Mouse (Mus musculus): Measurements from ENCODE around the gene Gm20388. TPM values are rescaled to one million over a fixed set of nuclear protein-coding genes. Genes with fewer than 3 reads are reported as not detected.

The Gm20388 gene
- polyA plus RNA-seq, 1 experiment from 2014 or later, result 1.7 TPM

DNA sequence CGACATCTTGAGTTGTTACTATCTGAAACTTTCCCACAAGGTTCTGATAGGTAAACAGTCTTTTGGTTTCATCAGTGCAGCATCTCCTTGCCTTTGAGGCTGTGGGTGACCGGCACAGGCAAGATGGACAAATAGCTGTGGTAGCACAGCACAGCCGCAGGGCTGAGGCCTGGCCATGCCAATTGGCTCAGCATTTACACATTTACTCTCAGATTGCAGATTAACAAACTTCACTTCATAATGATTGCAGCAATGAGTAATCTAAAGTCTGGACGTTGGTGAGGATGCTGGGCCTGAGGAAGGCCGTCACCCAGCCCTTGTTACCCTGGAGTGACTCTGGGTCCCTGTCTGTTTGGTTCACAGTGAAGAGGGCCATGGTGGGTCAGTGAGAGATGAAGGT is 4332.3 kb downstream of the Gm20388 start:
- Histone ChIP-seq H3K9me3 (peaks cover 12% of the 10 kb centered on the region; the same call in 1 of the 2 replicates), H3K36me3 (peaks cover 61% of the 10 kb centered on the region)

DNA sequence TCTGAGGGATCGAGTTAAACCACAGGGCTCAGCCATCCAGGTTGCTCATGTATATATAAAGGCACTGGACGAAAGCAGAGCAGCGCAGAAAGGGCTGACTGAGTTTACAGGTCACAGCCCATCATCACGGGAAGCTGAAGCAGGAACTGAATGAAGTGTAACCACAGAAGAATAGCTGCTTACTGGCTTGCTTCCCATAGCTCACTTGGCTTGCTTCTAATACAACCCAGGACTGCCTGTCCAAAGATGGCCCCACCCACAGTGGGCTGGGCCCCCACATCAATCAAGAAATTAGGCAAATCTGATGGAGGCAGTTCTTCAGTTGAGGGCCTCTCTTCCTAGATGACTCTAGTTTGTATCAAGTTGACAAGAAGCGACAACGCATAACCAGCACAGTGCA is 4336.9 kb downstream of the Gm20388 start:
- Histone ChIP-seq H3K4me3 (no peak overlapping the region), H3K27ac (no peak overlapping the region), H3K36me3 (peaks cover 51% of the 10 kb centered on the region), H3K9me3 (peaks cover 12% of the 10 kb centered on the region; the same call in 1 of the 2 replicates), H3K27me3 (ENCODE audit: insufficient read depth, poor library complexity, severe bottlenecking) (no peaks in the 10 kb centered on the region), H3K4me1 (replicated peaks) (peaks cover 23% of the 10 kb centered on the region)
- WGBS, result 91% methylated on average over 6 of the region's 6 CpGs
- no peak for DNase-seq (ENCODE audit: low spot score)

More for the DNA sequence above, 4332.3 kb downstream of the Gm20388 start:
- no peak for DNase-seq (ENCODE audit: low spot score)
- Histone ChIP-seq H3K4me1 (replicated peaks) (peaks cover 32% of the 10 kb centered on the region), H3K4me3 (no peak overlapping the region), H3K27me3 (ENCODE audit: insufficient read depth, poor library complexity, severe bottlenecking) (no peaks in the 10 kb centered on the region), H3K27ac (no peak overlapping the region)
- 95% methylated on average over 5 of the region's 5 CpGs for WGBS

DNA sequence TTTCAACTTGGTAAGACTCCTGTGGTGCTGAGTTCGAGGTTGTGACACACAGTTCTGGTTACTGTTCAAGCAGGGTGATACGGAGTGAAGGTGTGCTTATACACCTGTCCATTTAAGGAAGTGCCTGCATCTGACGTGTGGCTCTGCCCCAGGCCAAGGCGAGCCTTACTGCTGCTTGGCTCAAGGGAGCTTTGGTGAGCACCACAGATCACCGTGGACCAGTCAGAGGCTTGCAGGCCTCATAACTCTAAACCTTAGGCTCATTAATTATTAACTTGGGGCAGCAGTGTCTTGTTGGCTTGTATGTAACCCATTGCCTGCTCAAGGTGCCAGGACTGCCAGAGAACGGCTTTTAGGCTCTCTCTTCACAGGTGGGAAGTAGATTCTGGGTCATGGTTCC is 4338.0 kb downstream of the Gm20388 start:
- Histone ChIP-seq H3K27me3 (ENCODE audit: insufficient read depth, poor library complexity, severe bottlenecking) (no peaks in the 10 kb centered on the region), H3K4me3 (no peak overlapping the region), H3K9me3 (peaks cover 4% of the 10 kb centered on the region; the same call in 1 of the 2 replicates), H3K4me1 (replicated peaks) (peaks cover 31% of the 10 kb centered on the region), H3K27ac (no peak overlapping the region), H3K36me3 (peaks cover 40% of the 10 kb centered on the region)
- WGBS, result 92% methylated on average over 6 of the region's 6 CpGs
- DNase-seq (ENCODE audit: low spot score), result no peak

DNA sequence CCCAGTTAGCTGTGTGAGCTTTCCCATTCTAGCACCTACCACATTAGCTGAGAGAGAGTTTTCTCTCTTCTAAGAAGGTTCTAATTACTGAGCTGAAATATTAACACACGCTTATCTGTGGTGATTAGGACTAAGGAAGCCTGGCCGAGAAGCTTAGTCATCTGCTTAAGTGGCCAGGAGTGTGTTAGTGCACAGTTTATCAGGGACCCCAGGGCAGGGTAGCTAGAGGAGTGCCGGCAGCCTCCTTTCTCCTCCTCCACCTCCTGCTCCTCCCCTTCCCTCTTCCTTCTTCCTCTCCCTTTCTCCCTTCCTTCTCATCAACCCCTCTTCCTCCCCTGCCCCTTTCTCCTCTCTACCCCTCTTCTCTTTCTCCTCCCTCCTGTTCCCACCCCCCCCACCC is 4339.6 kb downstream of the Gm20388 start:
- Histone ChIP-seq H3K27ac (peak overlapping the region; percentile 82), H3K36me3 (peaks cover 25% of the 10 kb centered on the region), H3K4me3 (no peak overlapping the region), H3K9me3 (no peaks in the 10 kb centered on the region), H3K27me3 (ENCODE audit: insufficient read depth, poor library complexity, severe bottlenecking) (no peaks in the 10 kb centered on the region), H3K4me1 (replicated peaks) (peaks cover 33% of the 10 kb centered on the region)
- WGBS, result 54% methylated on average over 3 of the region's 3 CpGs
- DNase-seq (ENCODE audit: low spot score), result no peak

DNA sequence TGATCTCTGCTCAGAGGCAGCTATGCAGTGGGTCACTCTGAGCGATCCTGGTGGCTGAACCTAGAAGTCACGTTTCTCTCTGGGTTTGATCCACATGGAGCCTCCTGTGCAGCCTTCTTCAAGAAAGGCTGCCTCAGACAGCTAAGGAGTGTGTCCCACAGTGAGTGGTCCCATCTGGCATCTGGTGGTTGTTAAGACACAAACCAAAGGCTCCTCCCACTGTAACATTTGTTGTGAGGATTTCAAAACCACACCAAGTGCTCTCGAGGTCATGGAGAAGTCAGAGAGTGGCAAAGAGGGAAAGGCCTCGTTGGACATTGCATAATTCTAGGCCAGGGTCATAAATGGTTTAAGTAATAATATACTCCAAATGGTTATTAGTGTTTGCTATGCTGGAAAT is 4340.1 kb downstream of the Gm20388 start:
- peak overlapping the region; percentile 82 for H3K27ac ChIP-seq
- no peaks in the 10 kb centered on the region for H3K9me3 ChIP-seq
- WGBS, result 31% methylated on average over 4 of the region's 4 CpGs
- H3K4me1 ChIP-seq (replicated peaks), result peaks cover 34% of the 10 kb centered on the region
- peaks cover 19% of the 10 kb centered on the region for H3K36me3 ChIP-seq
- H3K4me3 ChIP-seq, result no peak overlapping the region
- no peaks in the 10 kb centered on the region for H3K27me3 ChIP-seq (ENCODE audit: insufficient read depth, poor library complexity, severe bottlenecking)
- DNase-seq (ENCODE audit: low spot score), result no peak

DNA sequence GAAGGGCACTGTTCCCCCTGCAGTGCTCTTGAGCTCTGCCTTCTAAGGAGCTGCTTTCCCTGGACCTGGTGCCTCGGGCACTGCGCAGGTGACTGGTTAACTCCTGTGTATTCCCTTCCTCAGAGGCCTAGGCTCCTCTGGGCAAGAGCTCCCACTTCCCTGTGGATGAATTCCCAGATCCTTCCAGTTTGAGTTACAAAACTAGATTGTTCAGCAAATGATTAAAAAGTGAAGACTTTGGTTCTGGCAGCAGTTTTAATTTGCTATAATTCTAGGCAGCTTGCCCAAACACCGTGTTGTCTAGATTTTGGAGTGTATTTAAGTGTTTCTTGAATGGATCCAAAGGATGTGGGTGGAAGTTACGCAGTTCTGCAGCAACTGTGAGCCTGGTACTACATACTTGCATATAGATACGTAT is 4341.9 kb downstream of the Gm20388 start:
- 94% methylated on average over 5 of the region's 5 CpGs for WGBS
- peaks cover 50% of the 10 kb centered on the region for H3K4me1 ChIP-seq (replicated peaks)
- no peak for DNase-seq (ENCODE audit: low spot score)

DNA sequence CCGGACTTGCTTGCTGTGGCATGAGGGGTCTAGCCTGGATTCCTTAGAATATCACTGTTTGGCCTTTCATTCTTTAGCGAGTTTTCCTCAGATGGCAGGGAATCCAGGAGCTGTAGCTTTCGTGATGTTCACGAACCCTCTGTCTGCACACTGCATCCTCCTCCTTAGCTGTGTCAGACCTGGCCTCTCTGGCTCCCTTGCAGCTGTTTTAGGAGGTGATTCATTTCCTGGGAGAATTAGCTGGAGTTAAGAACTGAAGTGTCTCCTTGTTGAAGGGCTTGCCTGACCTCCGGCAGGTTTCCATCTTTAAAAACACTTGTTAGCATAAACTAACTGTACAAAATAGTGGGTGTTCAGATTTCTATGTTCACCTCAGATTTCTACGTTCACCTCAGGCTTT is 4343.3 kb downstream of the Gm20388 start:
- H3K4me3 ChIP-seq, result no peak overlapping the region
- WGBS, result 90% methylated on average over 6 of the region's 6 CpGs
- no peaks in the 10 kb centered on the region for H3K9me3 ChIP-seq
- H3K4me1 ChIP-seq (replicated peaks), result peaks cover 58% of the 10 kb centered on the region
- no peaks in the 10 kb centered on the region; the same call in 1 of the 2 replicates for H3K36me3 ChIP-seq
- H3K27ac ChIP-seq, result no peak overlapping the region
- no peak for DNase-seq (ENCODE audit: low spot score)
- H3K27me3 ChIP-seq (ENCODE audit: insufficient read depth, poor library complexity, severe bottlenecking), result no peaks in the 10 kb centered on the region

More for the DNA sequence above, 4341.9 kb downstream of the Gm20388 start:
- H3K4me3 ChIP-seq, result no peak overlapping the region
- H3K36me3 ChIP-seq, result peaks cover 10% of the 10 kb centered on the region
- H3K27me3 ChIP-seq (ENCODE audit: insufficient read depth, poor library complexity, severe bottlenecking), result no peaks in the 10 kb centered on the region
- H3K27ac ChIP-seq, result no peak overlapping the region
- H3K9me3 ChIP-seq, result no peaks in the 10 kb centered on the region

DNA sequence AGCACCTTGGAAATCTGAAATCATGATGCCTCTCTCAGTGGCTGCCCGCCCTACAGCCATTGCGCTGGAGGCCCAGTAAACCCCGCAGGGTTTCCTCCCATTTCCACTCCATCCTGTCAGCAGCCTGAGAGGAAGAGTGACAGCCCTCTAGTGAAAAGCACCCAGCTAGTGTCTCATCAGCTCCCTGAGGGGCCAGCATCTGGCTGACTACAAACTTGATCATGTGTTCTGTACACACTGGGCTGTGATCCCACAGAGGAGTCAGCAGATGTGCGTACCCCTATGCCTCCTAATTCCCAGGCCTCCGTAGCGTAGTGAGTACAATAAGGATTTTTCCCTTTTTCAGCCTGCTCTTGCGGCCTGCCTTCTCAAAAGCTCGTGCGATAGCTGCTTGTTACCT is 4346.2 kb downstream of the Gm20388 start:
- Histone ChIP-seq H3K36me3 (peaks cover 4% of the 10 kb centered on the region), H3K27me3 (ENCODE audit: insufficient read depth, poor library complexity, severe bottlenecking) (no peaks in the 10 kb centered on the region), H3K9me3 (no peaks in the 10 kb centered on the region), H3K27ac (0 out of 2 replicates have a peak overlapping the region, but pooled peaks have one; percentile 23), H3K4me1 (replicated peaks) (peaks cover 64% of the 10 kb centered on the region), H3K4me3 (no peak overlapping the region)
- WGBS, result 90% methylated on average over 9 of the region's 9 CpGs
- no peak for DNase-seq (ENCODE audit: low spot score)

DNA sequence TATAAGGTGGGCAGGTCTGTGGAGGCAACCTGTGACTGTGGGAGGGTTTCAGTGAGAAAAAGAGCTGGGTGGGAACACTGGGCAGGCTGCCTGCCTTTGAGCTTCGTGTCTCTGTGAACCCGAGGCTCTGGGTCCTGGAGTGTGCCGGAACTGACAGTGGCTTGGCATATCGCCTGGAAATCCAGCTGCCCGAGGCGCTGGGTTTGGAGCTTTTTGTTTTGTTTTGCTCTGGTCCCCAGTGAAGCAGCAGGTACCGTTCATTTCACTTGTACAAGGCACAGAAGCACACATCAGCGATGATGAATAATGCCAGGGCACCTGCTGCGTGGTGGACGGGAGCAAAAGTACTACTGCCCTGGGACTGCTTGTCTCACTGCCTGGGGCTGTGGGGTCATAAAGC is 4346.7 kb downstream of the Gm20388 start:
- Histone ChIP-seq H3K4me1 (replicated peaks) (peaks cover 69% of the 10 kb centered on the region), H3K36me3 (peaks cover 4% of the 10 kb centered on the region), H3K27me3 (ENCODE audit: insufficient read depth, poor library complexity, severe bottlenecking) (no peaks in the 10 kb centered on the region), H3K4me3 (no peak overlapping the region), H3K9me3 (no peaks in the 10 kb centered on the region), H3K27ac (no peak overlapping the region)
- WGBS, result 89% methylated on average over 10 of the region's 10 CpGs
- DNase-seq (ENCODE audit: low spot score), result no peak

DNA sequence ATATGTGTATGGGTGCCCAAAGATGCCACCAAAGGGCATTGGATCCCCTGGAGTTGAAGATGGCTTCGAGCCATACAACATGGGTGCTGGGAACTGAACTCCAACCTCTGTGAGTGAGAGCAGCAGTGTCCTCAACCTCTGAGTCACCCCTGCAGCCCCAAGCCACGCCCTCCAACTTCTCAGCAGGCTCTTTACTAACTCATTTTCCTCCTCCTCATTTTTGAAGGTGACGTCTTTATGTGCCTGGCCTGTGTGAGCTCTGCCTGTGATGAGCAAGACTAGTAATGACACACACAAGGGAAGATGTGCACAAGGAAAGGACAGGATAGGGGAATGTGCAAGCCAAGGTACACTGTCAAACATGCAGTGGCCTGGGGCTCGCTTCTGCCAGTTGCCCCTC is 4348.5 kb downstream of the Gm20388 start:
- no peak overlapping the region for H3K27ac ChIP-seq

DNA sequence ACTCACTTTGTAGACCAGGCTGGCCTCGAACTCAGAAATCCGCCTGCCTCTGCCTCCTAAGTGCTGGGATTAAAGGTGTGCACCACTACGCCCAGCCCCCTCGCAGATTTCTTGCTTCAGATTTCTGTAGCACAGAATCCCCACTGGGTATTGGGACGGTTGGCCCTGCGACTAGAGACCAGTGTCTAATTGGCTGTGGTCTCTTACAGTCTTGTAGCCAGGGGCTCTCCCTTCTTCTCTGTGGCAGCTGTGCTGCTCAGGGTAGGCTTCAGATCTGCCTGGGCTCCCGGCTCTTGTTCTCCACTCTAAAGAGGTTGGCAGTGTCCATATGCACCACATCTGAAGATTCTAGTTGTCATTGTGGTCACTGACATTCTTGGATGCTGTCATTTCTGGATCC is 4349.3 kb downstream of the Gm20388 start:
- Histone ChIP-seq H3K36me3 (peaks cover 4% of the 10 kb centered on the region), H3K27me3 (ENCODE audit: insufficient read depth, poor library complexity, severe bottlenecking) (no peaks in the 10 kb centered on the region), H3K27ac (no peak overlapping the region), H3K4me3 (no peak overlapping the region), H3K9me3 (no peaks in the 10 kb centered on the region), H3K4me1 (replicated peaks) (peaks cover 80% of the 10 kb centered on the region)
- DNase-seq (ENCODE audit: low spot score), result no peak
- 82% methylated on average over 7 of the region's 7 CpGs for WGBS

More for the DNA sequence above, 4348.5 kb downstream of the Gm20388 start:
- 85% methylated on average over 4 of the region's 4 CpGs for WGBS
- no peak for DNase-seq (ENCODE audit: low spot score)
- Histone ChIP-seq H3K36me3 (peaks cover 4% of the 10 kb centered on the region), H3K4me1 (replicated peaks) (peaks cover 72% of the 10 kb centered on the region), H3K4me3 (no peak overlapping the region), H3K9me3 (no peaks in the 10 kb centered on the region), H3K27me3 (ENCODE audit: insufficient read depth, poor library complexity, severe bottlenecking) (no peaks in the 10 kb centered on the region)

DNA sequence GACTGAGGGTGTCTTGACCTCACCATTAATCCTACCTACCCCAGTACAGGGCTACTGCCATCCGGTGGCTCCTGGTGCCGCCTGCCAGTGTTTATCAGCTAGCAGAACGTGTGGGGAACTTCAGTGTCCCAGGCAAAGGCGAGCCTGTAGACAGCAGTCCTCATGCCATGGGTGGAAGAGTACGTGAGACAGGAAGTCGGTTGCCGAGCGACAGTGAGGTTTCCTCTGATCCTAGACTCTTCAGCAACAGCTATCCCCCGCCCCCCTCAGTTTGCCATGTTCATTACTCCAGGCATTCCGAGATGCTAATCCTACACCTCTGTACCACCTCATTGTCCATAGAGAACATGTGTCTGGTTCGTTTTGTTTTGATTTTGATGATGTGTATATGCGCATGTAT is 4349.7 kb downstream of the Gm20388 start:
- no peak overlapping the region for H3K27ac ChIP-seq
- WGBS, result 72% methylated on average over 12 of the region's 12 CpGs

DNA sequence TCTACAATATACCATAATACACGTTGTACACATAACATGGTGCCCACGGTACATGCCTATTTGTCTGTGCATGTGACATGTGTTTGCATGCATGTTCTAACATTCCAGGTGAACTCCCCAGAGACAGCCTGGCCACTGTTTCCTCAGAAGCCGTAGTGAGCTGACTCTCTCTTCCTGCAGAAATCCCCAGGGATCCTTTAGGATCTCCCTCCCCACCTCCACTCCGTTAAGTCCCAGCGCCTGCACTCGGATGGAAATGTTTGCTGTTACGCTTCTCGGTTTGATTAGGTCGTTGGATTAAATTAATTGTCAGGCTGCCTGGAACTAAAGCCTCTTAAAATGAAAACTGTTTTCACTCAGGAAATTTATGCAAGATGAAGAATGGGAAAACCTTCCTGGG is 4352.4 kb downstream of the Gm20388 start:
- H3K27me3 ChIP-seq (ENCODE audit: insufficient read depth, poor library complexity, severe bottlenecking), result no peaks in the 10 kb centered on the region
- DNase-seq (ENCODE audit: low spot score), result no peak
- no peak overlapping the region for H3K27ac ChIP-seq
- H3K4me1 ChIP-seq (replicated peaks), result peaks cover 68% of the 10 kb centered on the region
- no peak overlapping the region for H3K4me3 ChIP-seq
- H3K36me3 ChIP-seq, result peaks cover 14% of the 10 kb centered on the region
- 69% methylated on average over 9 of the region's 9 CpGs for WGBS
- H3K9me3 ChIP-seq, result no peaks in the 10 kb centered on the region

More for the DNA sequence above, 4349.7 kb downstream of the Gm20388 start:
- DNase-seq (ENCODE audit: low spot score), result no peak
- Histone ChIP-seq H3K4me1 (replicated peaks) (peaks cover 85% of the 10 kb centered on the region), H3K9me3 (no peaks in the 10 kb centered on the region), H3K4me3 (no peak overlapping the region), H3K27me3 (ENCODE audit: insufficient read depth, poor library complexity, severe bottlenecking) (no peaks in the 10 kb centered on the region), H3K36me3 (peaks cover 4% of the 10 kb centered on the region; the same call in 1 of the 2 replicates)

DNA sequence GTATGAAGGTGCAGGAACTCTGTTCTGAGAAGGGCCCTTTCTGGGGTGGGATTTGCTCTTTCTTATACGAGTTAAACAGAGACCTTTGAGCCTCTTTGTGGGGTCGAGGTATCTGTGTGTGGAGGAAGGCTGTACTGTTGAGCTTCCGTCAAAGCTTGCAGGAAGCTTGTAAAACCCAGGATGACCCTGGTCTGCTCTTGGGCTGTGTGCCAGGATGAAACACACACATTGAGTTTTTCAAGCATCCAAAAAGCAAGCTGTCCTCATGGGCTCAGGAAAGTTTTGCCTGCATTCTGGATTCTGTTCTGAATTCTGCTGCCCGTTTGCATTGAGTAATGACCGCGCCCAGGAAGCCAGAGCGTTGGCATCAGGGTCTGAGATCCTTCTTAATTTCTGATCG is 4353.4 kb downstream of the Gm20388 start:
- no peak for DNase-seq (ENCODE audit: low spot score)
- 90% methylated on average over 8 of the region's 8 CpGs for WGBS
- Histone ChIP-seq H3K4me1 (replicated peaks) (peaks cover 63% of the 10 kb centered on the region), H3K36me3 (peaks cover 15% of the 10 kb centered on the region), H3K4me3 (no peak overlapping the region), H3K9me3 (no peaks in the 10 kb centered on the region), H3K27ac (peak overlapping the region; percentile 45; the same call in 1 of the 2 replicates), H3K27me3 (ENCODE audit: insufficient read depth, poor library complexity, severe bottlenecking) (no peaks in the 10 kb centered on the region)

All from hindbrain, embryonic 10.5 days (tissue).